Mouse (Mus musculus): ENCODE data around the gene Lgals4. TPM values are rescaled to one million over a fixed set of nuclear protein-coding genes. Genes with fewer than 3 reads are reported as not detected.

Lgals4 gene
- polyA plus RNA-seq, 1 experiment from 2014 or later = 10.9 TPM

DNA sequence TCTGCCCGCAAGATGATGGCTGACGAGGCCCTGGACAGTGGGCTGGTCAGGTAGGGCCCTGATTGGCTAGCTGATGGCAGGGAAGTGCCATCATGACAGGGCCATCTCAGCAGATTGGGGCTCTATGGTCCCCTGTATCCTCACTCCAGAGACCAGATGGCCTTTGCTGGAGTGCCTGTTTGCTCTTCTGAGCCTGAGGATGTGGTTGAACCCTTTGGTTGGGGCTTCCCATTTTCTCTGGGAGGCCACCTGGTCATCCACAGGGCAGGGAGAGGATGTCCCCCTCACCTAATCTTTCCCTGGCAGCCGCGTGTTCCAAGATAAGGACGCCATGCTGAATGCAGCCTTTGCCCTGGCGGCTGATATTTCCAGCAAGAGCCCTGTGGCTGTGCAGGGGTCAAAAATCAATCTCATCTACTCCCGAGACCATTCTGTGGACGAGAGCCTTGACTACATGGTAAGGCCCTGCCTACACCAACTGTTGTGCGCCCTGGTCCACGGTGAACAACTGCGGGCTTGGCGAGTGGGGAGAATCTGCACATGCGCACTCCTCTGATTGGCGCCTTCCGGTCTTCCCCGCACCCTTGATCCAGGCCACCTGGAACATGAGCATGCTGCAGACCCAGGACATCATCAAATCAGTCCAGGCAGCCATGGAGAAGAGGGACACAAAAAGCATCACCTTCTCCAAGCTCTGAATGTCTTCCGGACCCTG, 2.1 kb upstream of the Lgals4 start:
- WGBS = 92% methylated on average over 17 of the region's 17 CpGs

DNA sequence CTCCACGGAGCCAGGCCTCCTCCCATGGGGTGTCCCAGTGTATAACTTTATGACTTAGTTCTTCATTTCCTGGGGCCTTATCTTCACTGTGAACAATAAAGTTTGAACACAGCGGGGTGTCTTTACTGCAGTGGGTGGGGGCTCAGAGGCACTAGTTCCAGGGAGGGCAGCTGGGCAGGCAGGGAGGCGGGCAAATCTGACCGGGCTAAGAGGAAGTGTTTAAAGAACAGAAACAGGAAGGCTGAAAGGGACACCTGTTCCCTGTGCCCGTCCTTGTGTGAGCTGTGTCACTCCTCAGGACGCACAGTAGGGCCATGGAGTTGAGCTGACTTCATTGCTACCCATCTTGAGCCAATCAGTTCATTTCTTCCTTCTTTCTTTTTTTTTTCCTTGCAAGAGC, 1.5 kb upstream of the Lgals4 start:
- H3K4me2 ChIP-seq (ENCODE audit: low read length) = no peak overlapping the region
- no peak for DNase-seq (ENCODE audit: low spot score)
- H3K9me3 ChIP-seq (replicated peaks; ENCODE audit: low read length) = no peaks in the 10 kb centered on the region
- H3K27ac ChIP-seq = no peak overlapping the region
- no peak for ATAC-seq (replicated peaks; ENCODE audit: low FRiP score, low read depth)
- WGBS = 52% methylated on average over 6 of the region's 6 CpGs
- H3K36me3 ChIP-seq (ENCODE audit: insufficient read depth, low read length) = peaks cover 21% of the 10 kb centered on the region
- no peak overlapping the region for H3K4me3 ChIP-seq (replicated peaks; ENCODE audit: low read depth, low read length)
- no peak overlapping the region for H3K9ac ChIP-seq (ENCODE audit: low read depth, low read length)
- no peaks in the 10 kb centered on the region for H3K4me1 ChIP-seq (replicated peaks; ENCODE audit: insufficient read depth, low read length)
- TF ChIP-seq CTCF (IDR thresholded peaks at IDR 0.05; ENCODE audit: low read depth) = no peak
- H3K27me3 ChIP-seq (ENCODE audit: insufficient read depth, low read length) = no peaks in the 10 kb centered on the region

More for the DNA sequence above, 2.1 kb upstream of the Lgals4 start:
- TF ChIP-seq CTCF (IDR thresholded peaks at IDR 0.05; ENCODE audit: low read depth) = no peak
- Histone ChIP-seq H3K4me3 (replicated peaks; ENCODE audit: low read depth, low read length) (no peak overlapping the region), H3K9ac (ENCODE audit: low read depth, low read length) (no peak overlapping the region), H3K4me1 (replicated peaks; ENCODE audit: insufficient read depth, low read length) (no peaks in the 10 kb centered on the region), H3K27ac (no peak overlapping the region), H3K27me3 (ENCODE audit: insufficient read depth, low read length) (no peaks in the 10 kb centered on the region), H3K9me3 (replicated peaks; ENCODE audit: low read length) (no peaks in the 10 kb centered on the region), H3K36me3 (ENCODE audit: insufficient read depth, low read length) (peaks cover 21% of the 10 kb centered on the region), H3K4me2 (ENCODE audit: low read length) (no peak overlapping the region)
- no peak for ATAC-seq (replicated peaks; ENCODE audit: low FRiP score, low read depth)
- DNase-seq (ENCODE audit: low spot score) = no peak

DNA sequence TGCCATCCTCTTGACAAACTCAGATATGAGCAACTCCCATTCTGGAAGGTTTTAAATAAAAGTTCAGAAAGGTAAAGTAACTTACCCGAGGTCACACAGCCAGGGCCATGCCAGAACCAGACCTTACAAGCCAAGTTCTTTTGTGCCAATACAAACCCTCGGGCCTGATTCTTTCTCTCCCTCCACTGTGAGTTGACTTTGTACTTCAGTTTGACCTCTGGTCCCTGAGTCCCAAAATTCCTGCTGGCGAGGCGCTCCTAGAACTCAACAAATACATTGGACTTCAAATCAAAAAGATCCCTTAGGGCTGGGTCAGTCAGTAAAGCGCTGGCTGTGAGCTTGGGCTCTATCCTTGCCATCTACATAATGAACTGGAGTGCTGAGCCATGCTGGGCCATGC, 3.3 kb downstream of the Lgals4 start:
- Histone ChIP-seq H3K36me3 (ENCODE audit: insufficient read depth, low read length) (0 out of 2 replicates have a peak, but pooled peaks cover under 1% of the 10 kb centered on the region), H3K4me3 (replicated peaks; ENCODE audit: low read depth, low read length) (no peak overlapping the region), H3K27me3 (ENCODE audit: insufficient read depth, low read length) (no peaks in the 10 kb centered on the region), H3K4me1 (replicated peaks; ENCODE audit: insufficient read depth, low read length) (no peaks in the 10 kb centered on the region), H3K9me3 (replicated peaks; ENCODE audit: low read length) (no peaks in the 10 kb centered on the region), H3K4me2 (ENCODE audit: low read length) (no peak overlapping the region), H3K27ac (no peak overlapping the region), H3K9ac (ENCODE audit: low read depth, low read length) (no peak overlapping the region)
- no peak for DNase-seq (ENCODE audit: low spot score)
- no peak for TF ChIP-seq CTCF (IDR thresholded peaks at IDR 0.05; ENCODE audit: low read depth)
- no peak for ATAC-seq (replicated peaks; ENCODE audit: low FRiP score, low read depth)
- 86% methylated on average over 5 of the region's 5 CpGs for WGBS

DNA sequence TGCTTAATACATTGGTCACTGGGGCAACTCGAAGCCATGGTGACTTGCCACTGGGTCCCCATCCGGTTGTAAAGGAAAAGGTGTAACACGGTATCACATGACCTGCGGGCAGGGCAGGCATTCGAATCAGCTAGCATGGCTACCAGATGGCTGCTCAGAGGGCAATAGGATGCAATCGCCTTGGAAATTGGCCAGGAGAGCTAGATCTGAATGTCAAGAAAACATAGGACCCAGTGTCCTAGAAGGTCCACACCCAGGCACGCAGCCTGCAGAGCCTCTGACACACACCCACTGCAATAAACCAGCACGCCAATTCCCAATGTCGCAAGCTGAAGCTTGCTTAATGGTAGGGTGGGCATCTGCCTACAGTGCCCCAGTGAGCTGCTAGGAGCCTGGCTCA, 4.7 kb downstream of the Lgals4 start:
- Histone ChIP-seq H3K4me2 (ENCODE audit: low read length) (no peak overlapping the region), H3K27ac (no peak overlapping the region), H3K4me1 (replicated peaks; ENCODE audit: insufficient read depth, low read length) (no peaks in the 10 kb centered on the region), H3K9ac (ENCODE audit: low read depth, low read length) (no peak overlapping the region), H3K36me3 (ENCODE audit: insufficient read depth, low read length) (no peaks in the 10 kb centered on the region), H3K4me3 (replicated peaks; ENCODE audit: low read depth, low read length) (no peak overlapping the region), H3K27me3 (ENCODE audit: insufficient read depth, low read length) (no peaks in the 10 kb centered on the region), H3K9me3 (replicated peaks; ENCODE audit: low read length) (no peaks in the 10 kb centered on the region)
- ATAC-seq (replicated peaks; ENCODE audit: low FRiP score, low read depth) = no peak
- WGBS = 57% methylated on average over 9 of the region's 9 CpGs
- no peak for DNase-seq (ENCODE audit: low spot score)
- TF ChIP-seq CTCF (IDR thresholded peaks at IDR 0.05; ENCODE audit: low read depth) = no peak

DNA sequence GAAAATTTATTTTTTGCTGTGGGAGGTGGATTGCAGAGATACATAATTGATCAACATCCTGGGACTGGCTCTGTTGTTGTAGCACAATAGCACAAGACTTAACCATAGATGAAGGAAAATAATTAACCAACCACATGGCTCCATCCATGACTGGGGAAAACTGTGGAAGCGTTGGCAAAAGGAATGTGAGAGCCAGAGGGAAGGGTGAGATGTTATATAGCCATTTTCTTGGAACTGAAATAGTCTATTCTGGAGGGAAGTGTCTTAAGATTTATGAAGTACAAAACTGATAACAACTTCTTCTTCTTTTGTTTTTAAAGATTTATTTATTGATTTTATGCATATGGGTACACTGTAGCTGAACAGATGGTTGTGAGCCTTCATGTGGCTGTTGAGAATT, 13.6 kb downstream of the Lgals4 start:
- ATAC-seq (replicated peaks; ENCODE audit: low FRiP score, low read depth) (no peak), DNase-seq (ENCODE audit: low spot score) (no peak)
- no peak for TF ChIP-seq CTCF (IDR thresholded peaks at IDR 0.05; ENCODE audit: low read depth)

DNA sequence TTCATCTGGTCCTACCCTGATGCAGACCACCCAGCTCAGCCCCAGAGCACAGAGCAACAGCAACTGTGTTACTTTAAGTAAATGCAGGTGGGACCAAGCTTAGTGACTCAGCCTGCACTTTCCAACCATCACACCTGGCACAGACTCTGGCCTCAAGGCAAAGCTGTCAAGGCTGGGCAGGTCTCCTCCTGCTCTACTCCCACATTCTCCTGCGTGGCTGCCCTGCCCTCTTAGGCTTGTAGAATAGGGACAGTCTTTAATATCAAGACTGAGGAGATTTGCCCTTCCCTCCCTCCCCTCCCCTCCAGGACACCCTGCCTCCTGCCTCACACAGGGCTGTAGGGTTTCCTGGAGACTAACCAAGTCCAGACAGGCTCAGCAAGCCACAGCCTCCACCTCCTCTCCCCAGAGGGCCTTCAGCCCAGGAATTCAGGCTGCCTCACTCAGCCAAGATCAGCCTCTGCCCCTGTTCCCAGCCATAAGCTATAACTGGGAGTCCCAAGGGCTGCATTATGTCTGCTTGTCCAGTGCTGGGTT, 16.1 kb downstream of the Lgals4 start:
- WGBS = 13% methylated on average over 1 of the region's 1 CpGs
- Histone ChIP-seq H3K36me3 (ENCODE audit: insufficient read depth, low read length) (no peaks in the 10 kb centered on the region), H3K27ac (peak overlapping the region; percentile 5; the same call in 1 of the 2 replicates), H3K27me3 (ENCODE audit: insufficient read depth, low read length) (no peaks in the 10 kb centered on the region), H3K9me3 (replicated peaks; ENCODE audit: low read length) (no peaks in the 10 kb centered on the region), H3K4me3 (replicated peaks; ENCODE audit: low read depth, low read length) (no peak overlapping the region), H3K4me1 (replicated peaks; ENCODE audit: insufficient read depth, low read length) (no peaks in the 10 kb centered on the region), H3K9ac (ENCODE audit: low read depth, low read length) (no peak overlapping the region), H3K4me2 (ENCODE audit: low read length) (no peak overlapping the region)
- no peak for TF ChIP-seq CTCF (IDR thresholded peaks at IDR 0.05; ENCODE audit: low read depth)
- ATAC-seq (replicated peaks; ENCODE audit: low FRiP score, low read depth) (0 out of 2 replicates have a peak, but pooled peaks have one; percentile 13), DNase-seq (ENCODE audit: low spot score) (peak; percentile 46)

More for the DNA sequence above, 13.6 kb downstream of the Lgals4 start:
- H3K27me3 ChIP-seq (ENCODE audit: insufficient read depth, low read length) = no peaks in the 10 kb centered on the region
- no peaks in the 10 kb centered on the region for H3K4me1 ChIP-seq (replicated peaks; ENCODE audit: insufficient read depth, low read length)
- H3K9me3 ChIP-seq (replicated peaks; ENCODE audit: low read length) = no peaks in the 10 kb centered on the region
- no peak overlapping the region for H3K4me3 ChIP-seq (replicated peaks; ENCODE audit: low read depth, low read length)
- H3K27ac ChIP-seq = no peak overlapping the region
- H3K36me3 ChIP-seq (ENCODE audit: insufficient read depth, low read length) = no peaks in the 10 kb centered on the region
- H3K9ac ChIP-seq (ENCODE audit: low read depth, low read length) = no peak overlapping the region
- WGBS = 47% methylated on average over 1 of the region's 1 CpGs
- H3K4me2 ChIP-seq (ENCODE audit: low read length) = no peak overlapping the region

All from kidney, postnatal 0 days (tissue).